Mouse (Mus musculus) embryo, embryonic 10.5 days (tissue): Measurements from ENCODE around the gene Kif19a.

ENCODE experiments used
- DNase-seq: peaks from one replicate; pipeline ENCODE4 v3.0.0-alpha.2; 2015; ENCODE audit warnings: low spot score

The Kif19a gene

DNA sequence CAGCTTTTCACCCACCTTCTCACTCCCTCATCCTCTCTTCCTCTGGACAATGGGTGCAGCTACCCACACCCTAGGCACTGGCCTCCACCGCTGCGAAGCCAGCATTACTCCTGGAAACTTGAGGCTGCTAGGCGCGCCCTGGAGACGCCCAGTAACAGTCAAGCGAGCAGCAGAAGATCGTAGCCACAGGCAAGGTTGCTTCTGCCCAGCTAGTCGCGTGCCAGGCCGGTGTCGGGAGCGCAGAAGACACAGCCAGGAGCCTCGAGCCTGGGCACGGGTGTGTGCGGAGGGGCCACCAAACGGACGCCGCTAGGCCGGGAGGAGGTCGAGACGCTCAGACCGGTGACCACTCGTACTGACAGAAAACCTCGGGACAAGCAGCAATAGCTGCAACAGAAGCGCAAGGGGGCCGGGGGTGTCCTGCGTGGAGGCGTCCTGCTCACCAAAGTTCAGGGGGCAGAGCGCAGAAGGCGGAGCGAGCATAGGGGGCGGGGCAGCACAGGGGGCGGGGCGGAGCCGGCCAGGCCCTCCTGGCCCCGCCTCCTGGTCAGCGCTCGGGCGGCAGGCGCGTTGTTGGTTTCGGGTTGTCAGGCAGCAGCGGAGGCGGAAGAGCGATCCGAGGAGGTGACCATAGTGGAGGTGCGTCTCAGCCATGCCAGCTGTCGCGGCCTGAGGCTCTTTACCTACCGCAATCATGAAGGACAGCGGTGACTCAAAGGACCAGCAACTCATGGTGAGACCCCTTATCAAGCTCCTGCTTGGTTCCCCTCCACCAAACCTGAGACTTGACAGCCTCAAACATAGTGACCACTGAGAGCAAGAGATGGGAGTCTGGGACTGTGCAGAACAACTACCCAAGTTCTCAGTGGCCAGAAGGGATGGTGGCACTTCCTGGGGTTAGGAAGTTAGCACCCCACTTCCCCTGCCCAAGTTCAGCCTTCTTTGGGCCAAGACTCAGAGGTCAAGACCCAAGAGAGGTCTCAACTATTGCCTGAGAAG lies at the start of gene Kif19a:
TSS of gene Kif19a (plus strand) at position 569 of the 999 bp plus-strand sequence.
- peak; percentile 84 for DNase-seq

DNA sequence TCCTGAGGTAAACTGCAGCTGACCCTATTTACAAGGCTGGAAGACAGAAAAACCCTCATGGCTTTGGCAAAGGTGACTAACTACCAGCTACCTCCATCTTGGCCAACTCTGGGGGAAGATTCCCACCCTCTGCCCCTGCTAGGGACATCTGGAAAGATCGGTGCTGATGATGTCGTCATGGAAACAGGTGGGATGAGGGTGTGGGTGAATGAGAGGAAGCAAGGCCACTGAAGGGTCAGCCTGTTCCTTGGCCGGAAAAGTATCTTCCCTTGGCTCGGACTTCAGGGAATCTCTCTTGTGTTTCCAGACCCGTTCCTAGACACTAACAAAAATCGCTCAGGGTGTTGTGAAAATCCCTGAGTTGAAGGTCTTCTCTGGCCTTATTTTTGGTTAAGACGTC lies 49.7 kb upstream of the Kif19a start:
- DNase-seq: no peak

DNA sequence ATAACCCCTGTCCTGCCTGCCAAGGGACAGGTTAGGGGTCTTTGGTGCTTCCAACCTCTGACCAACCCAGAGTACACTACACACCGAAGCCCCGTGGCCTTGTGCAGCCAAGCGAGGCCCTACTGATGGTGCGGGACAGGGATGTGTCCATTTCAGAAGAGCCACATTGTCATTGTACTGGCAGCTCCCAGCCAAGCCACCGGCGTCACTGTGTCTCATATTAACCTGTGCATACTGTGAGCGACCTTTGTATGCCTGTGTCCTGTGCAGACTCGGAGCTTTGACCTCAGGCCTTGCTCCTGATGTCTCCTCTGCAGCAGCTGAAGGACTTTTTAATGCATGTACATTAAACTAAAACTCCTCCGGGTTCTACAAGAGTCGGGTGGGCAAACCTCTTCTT lies 44.7 kb upstream of the Kif19a start:
- DNase-seq: no peak

DNA sequence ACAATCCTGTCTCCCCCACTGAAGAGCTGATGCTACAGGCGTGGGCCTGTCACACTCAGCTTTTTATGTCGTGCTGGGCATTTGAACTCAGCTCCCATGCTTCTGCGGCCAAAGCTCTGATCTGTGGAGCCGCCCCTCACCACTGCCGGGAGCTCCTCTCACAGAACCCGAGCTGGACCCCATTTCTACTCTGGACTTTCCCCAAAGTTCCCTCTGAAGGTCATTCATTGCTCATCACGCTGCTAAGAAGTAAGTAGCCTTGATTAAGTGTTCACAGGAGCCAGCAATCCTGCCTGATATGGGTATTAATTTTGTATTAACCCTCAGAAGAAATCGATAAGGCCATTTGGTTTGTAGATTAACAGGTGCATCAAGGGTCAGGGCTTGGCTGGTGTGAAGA lies 42.8 kb upstream of the Kif19a start:
- no peak for DNase-seq

DNA sequence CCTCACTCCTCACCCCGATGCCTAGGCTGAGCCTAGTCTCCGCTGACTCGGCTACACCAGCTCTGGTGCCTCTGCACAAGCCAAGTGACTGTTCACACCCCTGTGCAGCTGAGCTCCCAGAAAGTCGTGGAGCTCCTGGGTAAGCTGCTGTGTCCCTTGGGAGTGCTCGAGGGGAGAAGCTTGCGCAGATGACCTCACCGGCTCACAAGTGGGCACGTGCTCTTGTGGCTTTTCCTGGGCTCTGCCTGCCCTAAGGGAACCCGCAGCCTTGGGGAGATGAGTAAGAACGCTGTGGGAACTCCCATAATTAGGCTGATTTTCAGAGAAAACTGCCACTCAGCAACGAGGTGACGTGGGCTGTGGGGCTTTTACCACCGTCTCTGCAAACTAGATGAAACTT lies 42.2 kb upstream of the Kif19a start:
- DNase-seq: no peak

DNA sequence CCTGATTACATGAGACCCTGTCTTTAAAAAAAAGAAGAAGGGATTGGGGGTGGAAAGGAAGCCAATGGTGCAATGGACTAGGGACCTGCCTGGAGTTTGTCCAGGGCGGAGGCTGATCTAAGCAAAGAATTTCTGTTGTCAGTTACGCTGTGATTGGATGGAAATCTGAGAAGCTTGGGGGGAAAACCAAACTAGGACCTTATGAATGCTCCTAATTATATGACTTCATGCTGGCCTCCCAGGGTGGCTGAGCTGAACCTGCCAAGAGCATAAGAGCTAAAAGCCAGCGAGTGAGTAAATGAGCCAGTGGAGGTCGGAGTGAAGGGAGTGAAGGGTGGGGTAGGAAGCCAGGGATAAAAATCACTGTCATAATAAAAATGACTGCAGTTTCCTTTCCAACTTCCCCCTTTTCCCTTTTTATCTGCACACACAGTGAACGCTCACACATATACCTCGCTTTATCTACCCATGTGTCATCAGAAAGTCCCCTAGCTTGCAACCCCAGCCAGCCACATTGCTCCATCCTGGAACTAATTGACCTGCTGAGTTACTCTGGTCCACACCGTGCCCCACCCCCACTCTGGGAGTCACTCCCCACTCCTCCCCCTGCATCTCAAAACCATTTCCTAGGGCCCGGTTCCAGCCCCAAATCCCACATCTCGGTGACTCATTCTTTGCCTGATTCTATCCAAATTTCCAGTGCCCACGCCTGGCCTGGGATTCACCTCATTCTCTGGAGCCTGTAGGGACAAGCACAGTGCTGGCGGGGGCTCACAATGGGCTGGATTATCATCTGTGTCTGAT lies 40.2 kb upstream of the Kif19a start:
- peak; percentile 24 for DNase-seq

DNA sequence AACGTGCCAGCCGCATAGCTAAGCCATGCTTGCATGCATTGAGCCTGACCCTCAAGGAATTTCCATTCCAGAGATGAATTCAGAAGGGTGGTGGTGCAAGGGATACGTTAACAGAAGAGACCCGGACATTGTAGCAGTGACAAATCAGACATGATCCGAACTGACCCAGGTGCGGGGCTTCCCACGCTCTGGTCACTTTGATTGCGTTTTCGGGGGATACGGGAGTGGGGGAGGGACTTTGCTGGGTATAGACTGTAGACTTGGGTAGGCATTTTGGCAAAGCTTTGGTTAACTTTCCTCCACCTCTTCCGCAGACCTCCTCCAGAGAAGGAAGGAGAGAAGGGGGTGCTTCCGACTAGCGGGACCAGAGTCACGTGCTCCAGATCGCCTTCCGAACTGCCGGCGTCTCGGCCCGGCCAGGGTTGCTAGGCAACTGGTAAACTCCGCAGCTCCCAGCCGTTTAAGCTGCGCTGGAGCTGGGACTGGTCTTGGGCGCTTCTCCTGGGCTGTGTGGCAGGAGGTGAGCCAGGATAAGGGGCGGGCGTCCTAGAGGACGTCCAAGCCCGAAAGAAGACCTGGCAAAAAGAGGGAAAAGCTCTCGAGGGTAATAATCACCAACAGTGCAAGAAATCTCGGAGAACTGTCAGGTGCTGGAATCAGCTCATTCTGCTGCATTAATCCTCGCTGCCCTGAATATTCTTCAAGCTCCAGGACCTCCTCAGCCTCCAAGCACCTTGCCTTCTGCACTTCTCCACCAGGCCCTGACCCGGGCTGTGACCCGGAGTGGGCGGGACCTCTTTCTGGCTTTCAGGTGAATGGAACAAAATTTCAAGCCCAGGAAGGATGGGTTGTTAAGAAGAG lies 38.0 kb upstream of the Kif19a start, which contains the start of gene Dnaic2:
TSS of gene Dnaic2 (plus strand) at position 444 of the 861 bp plus-strand sequence.
- DNase-seq: peak; percentile 84

DNA sequence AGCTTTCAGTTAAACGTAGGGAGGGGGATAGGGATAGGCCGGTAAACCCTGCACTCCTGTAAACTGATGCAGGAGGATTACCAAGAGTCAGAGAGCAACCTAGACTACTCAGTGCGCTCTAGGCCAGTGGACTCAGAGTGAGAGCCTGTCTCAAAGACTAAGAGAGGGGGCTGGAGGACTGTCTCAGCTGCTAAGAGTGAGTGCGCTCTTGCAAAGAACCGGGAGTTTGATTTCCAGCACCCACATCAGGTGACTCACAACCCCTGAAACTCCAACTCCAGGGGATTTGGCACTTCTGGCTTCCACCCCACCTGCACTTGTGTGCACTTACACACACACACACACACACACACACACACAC lies 37.4 kb upstream of the Kif19a start:
- no peak for DNase-seq

DNA sequence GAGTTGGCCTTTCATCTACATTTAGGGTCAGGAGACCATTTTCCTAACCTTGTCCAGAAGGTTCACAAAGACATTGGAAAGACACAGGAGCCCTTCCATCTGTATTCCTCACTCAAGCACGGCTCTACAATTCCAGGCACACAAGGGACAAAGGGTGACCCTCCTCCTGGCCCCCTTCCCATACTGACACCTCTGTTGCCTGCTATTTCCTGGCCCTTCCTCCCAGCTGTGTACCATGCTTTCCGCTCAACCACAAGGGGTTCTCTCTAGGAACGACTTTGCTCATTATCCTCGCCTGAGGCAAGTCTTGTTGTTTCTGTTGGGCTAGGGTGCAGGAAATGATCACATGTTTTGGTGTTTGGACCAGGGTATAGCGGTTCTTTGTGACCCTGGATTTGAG lies 36.9 kb upstream of the Kif19a start:
- DNase-seq: peak; percentile 21

DNA sequence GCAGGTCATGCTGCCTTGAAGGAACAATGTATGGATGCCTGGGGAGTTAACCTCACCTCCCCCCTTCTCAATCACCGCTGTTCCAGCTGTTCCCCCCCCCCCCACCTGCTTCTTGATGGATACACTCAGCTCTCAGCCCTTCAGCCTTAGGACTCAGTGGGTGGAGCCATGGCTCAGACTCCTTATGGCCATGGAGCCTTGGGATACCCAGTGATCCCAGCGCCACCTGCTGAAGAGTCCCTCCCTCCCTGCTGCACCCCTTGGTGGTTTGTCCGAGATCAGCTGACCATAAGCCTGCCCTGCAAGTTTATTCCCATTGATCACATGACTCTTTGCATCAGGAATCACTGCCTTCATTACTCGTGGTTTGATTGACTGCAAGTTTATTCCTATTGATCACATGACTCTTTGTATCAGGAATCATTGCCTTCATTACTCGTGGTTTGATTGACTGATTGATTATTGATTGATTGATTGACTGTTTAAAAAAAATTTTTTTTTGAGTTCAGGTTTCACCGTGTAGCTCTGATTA lies 35.3 kb upstream of the Kif19a start:
- peak; percentile 29 for DNase-seq

DNA sequence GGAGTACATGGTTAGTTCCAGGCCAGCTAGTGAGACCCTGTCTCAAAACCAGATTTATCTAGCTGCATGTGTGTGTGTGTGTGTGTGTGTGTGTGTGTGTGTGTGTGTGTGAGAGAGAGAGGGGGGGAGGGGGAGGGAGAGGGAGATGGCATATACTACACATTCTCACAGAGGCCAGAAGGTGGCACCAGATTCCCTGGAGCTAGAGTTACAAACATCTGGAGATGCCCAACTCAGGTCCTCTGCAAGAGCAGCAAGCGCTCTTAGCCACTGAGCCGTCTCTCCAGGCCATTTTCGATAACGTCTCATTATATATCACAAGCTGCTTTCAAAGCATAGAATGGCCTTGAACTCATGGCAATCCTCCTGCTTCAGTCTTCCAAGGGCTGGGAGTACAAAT lies 33.5 kb upstream of the Kif19a start:
- peak; percentile 35 for DNase-seq

DNA sequence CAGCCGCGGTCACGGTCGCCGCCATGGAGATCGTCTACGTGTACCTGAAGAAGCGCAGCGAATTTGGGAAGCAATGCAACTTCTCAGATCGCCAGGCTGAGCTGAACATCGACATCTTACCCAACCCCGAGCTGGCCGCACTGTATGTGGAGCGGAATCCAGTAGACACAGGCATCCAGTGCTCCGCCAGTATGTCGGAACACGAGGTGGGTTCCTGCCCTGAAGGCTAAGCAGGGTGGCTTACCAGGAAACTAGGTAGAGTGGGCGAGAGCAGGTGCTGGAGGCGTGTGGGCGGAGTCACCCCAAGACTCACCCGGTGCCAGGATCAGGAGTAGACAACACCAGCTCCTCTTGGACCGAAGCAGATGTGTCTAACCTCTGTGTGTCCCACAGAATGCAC lies 32.3 kb upstream of the Kif19a start:
- no peak for DNase-seq

DNA sequence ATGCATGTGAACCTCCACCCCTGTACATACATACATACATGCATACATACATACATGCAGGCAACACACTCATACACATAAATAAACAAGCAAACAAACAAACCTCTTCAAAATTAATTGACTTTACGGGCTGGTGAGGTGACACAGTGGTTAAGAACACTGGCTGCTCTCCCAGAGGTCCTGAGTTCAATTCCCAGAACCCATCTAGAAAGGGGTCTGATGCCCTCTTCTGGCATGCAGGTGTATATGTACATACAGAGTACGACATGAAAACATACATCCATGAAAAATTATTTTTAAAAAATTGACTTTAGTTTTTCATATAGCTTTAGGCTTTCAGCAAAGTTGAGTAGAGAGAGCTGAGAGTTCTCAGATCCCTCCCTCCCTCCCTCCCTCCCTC lies 29.1 kb upstream of the Kif19a start:
- DNase-seq: no peak

DNA sequence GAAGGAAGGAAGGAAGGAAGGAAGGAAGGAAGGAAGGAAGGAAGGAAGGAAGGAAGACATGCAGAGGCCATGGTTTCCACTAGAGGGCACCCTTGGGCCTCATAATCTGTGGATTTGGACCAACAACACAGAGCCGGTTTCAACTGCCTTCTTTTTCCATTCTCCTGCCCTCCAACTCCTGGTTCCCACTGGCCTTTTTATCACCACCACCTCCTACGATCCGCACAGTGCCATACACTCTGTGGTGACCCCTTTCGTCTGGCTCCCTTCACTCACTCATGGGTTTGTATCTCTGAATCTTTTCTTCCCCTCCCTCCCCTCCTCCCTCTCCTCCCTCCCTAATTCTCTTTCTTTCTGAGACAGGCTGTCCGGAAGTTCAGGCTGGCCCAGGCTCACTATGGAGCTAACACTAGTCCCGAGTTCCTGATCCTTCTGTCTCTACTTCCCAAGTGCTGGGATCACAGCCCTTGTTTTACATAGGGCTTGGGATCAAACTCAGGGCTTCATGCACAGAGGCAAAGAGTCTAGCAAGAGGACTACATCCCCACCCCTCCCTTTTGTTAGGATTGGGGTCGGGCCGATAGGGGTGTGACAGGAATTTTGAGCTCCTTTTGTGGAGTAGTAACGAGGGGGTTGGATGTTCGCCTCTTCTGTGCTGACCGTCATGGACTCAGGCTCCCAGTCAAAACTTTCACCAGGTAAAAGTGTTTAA lies 28.1 kb upstream of the Kif19a start:
- DNase-seq: peak; percentile 85

DNA sequence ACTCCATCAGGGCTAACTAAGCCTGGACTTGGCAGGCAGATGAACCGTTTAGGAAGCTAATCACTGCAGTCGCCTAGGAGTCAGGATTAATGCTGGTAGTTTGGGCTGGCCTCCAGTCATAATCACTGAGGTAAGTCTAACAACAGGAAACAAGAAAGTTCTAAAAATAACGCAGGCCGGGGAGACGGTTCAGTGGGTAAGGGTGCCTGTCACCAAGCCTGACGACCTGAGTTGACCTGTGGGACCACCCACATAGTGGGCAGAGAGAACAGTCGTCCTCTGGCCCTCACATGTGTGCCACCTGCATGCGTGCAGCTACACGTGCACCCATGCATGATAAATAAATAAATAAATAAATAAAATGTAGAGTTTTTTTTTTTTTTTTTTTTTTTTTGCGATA lies 24.6 kb upstream of the Kif19a start:
- DNase-seq: peak; percentile 47

DNA sequence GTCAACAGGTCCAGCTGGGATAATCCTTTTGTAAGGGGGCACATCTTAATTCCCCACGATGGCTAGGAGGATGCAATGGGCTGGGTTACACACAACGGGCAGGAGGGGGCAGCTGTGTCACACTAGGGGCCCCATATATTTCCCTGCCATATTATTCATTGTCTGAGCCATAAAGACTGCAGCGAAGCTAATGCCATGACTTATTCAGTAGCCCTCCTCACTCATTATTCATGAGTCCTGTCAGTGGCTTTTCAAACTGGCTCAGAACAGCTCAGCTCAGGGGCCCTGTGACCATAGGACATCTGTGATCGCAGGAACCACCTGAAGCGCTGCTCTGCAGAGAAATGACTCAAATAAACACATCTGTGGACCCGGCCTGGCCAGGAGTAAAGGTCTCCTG lies 23.7 kb upstream of the Kif19a start:
- peak; percentile 71 for DNase-seq

DNA sequence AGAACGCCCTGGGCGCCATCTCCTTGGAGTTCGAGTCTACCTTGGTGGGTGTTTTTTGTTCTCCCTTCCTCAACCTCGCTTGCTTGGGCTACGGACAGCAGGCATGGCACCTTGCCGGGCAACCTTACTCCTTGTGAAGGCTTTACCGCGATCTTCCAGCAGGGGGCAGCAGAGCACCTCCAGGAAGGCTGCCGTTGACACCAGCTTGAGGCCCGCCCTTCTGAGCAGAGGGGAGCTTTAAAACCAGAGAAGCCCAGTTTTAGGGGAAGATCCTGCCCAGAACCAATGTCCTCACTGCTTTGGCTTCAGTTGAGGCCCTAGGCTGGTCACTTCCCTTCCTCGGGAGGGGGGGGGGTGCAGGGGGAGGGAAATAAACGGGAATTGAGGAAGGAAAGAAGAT lies 20.1 kb upstream of the Kif19a start:
- DNase-seq: peak; percentile 96

DNA sequence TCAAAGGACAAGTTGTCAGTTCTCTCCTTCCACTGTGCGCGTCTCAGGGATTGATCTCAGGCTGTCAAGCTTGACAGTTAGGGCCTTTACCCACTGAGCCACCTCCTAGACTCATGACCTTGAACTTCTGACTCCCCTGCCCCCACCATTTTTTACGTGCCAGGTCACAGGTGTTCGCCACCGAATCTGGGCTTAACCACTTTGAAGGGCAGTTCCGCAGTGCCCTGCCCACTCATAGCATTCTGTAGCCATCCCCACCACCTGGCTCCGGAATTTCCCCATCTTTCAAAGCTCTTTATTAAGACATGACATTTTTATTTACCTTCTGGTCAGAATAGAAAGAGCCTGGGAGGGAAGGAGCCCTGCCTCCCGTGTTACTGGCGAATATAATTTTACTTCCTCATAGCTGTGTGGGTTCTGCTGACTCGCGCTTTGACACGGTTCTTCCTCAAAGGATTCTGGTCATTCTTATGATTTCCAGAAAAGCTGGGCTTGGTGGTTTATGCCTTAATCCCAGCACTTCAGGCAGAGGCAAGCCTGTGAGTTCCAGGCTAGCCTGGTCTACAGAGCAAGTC lies 17.5 kb upstream of the Kif19a start:
- DNase-seq: no peak

DNA sequence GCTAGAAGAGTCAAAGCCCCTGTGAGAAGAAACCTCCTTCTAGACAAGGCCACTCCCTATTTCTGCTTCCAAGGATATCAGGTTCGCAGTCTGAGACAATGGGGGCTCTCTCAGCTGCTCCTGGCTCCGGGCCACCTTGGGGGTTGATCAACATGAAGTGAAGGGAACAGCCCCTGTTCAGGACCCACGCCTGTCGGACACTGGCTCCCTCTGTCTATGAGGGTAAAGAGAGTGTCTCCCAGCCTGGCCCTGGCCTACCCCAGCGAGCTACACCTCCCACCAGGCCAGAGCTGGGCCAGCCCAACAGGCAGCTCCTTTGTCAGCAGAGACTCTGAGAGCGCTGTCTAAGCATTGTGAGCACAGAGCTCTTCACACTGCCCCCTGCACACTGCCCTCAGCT lies 4.7 kb downstream of the Kif19a start:
- DNase-seq: no peak

DNA sequence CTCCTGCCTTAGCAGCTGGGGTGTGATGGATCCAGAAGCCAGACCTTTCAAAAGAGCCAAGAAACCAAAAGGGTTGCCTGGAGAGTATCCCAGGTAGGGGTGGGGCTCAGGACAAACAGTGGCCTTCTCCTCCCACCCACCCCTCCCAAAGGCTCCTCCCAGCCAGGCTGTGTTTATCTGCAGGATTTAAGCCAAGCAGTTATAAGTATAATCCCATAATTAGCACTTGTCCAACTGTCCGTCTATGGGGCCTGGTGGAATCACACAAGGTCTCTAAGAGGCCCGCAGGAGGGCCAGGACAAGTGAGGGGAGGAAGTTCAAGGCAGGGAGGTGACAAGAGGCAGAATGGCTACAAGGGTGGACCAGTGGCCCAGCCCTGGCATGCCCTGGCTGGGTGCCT lies 6.7 kb downstream of the Kif19a start:
- no peak for DNase-seq

DNA sequence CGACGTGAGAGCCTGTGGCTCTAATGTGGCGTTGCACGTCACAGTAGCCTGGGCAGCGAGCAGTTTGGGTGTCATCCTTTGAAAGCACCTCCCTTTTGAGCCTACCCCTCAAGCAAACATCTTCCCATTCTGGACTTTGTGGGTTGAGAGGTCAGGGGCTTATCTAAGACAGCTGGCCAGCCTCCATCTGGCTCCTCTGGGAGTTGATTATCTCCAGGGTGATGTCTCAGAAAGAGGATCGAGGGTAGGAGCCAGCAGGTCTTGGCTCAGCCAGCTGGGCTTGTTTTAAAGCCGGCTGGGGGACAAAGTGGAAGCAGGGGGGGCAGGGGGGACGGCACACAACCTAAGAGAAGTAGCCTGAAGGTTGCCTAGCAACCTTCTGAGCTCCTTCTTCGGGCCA lies 14.9 kb downstream of the Kif19a start:
- DNase-seq: no peak
